Mouse (Mus musculus) brain, adult 2 months (tissue): ENCODE measurements around the gene Rab11fip2.
A peak's percentile ranks its signal among the peaks of the same experiment; 100 is the strongest.

Source experiments
- DNase-seq: peaks from one replicate; pipeline ENCODE4 v3.0.0; 2011; ENCODE audit warnings: low read depth, low spot score

Rab11fip2 gene

DNA sequence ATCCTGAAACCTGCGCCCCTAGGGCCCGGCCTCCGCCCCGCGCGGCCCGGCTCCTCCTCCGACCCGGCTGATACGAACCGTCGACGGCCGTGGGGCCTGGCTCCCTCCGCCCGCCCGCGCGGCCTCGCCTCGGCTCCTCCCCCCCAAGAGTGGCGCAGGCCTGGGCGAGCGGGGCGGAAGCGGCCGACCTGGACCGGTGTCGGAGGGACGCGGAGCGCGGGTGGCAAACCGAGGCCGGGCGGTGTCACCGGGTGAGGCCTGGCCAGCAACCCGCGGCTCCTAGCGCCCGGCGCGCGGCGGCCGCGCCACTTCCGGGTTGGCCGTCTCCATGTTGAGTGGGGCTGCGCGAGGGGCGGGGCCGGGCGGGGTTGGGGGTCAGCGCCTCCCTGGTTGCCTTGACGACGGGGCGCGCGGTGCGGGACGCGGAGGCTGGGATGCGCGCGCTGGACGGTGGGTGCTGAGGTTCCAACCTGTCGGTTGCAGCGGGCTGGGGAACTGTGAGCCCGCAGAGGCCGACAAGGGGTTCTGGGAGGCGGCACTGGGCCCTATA, at the start of gene Rab11fip2:
Gene Rab11fip2, minus strand, starts transcription at position 333 of the 550 bp plus-strand sequence.
- DNase-seq = peak; percentile 94

DNA sequence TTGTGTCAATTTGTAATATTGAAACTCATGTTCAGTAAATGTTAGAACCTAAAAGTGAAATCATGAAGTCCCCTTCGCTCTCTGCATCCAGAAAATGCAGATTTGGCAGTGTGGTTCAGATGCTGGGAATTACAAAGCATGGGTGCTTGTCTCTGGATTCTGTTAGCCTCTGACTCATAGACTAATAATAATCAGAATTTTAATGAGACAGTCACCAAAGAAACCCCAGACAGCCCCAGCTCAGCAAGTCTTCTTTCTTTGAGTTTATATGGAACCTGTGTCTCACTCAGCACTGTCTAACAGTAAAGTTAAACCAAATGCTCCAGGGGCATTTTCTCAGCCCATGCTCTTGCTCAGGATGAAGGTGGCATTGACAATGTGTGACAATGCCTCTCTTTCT, 38.1 kb upstream of the Rab11fip2 start:
- DNase-seq = peak; percentile 6

DNA sequence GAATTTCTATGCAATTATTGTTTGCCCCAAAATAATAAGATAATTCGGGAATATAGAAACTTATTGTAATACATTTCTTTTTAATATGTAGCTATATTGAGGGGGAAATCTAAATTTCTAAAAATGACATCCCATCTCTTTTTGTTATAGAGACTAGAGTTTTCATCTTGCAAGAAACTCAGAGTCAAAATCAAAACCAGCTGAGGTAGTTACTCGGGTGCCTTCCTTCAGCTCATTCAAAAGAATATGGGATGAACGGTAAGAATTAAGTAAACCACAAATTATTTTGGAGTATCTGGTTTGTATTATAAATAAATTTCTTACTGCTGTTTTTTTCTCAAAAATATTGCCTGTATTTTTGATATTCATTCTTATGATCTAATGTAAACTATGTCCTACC, 11.5 kb upstream of the Rab11fip2 start:
- no peak for DNase-seq

DNA sequence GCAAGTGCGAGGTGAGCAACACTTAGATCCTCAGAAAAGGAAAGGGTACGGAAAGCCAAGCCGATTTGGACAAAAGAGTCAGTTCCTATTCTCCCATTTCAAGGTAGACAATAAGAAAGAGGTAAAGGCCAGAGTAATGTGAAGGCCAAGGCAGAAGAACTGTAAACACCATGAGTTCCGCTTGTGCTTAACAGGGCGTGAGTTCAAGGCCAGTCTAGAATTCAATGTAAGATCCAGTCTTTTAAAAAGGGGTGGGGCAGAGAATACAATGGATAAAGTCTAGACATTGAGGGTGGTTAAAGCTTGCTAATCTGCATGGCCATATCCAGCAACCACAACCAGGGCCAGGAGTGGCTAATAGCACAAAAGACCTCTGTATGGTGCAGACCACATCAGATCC, 6.3 kb upstream of the Rab11fip2 start:
- DNase-seq = no peak

DNA sequence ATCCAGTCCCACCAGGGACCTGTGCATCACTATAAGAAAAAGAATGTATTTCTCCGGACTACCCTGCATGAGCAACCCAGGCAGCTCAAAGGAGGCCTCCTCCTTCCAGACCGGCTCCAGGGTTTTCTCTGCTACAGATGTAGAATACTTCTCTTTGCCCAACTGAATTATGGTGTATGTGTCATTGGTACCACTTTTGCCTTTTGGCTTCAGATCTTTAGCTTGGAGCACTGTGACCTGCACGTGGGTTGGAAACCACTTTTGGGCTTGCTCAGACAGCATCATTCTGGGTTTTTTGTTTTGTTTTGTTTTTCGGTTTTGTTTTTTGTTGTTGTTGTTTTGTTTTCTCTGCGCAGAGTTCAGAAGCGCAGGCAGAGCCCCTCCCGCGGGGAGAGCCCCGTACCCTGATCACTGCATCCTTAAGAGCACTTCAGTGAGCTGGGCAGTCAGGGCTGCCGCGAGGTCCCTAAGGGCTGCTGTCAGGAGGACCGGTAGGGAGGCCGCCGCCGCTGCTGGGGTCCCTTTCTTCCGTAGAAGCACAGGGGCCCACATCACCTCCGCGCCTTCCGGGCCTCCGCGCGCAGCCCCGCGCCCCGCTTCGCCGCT, 635 bp downstream of the Rab11fip2 start:
- DNase-seq = no peak

DNA sequence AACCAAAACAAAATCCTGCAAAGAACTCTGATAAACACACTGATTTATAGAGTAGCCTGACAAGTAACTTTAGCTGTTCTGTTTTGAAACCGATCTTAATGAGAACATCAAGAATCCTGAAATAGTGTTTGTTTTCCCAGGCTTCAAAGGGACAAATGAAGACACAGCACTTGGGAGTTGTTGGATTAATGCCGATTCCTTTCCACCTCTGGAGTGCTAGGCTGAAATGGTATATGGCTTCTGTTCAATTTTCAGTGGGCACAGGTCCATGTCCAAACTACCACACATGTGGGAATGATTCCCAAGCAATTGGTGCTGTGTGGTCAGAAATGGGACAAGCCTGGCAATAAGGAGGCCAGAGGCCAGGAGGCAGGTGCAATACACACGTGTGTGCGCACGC, 3.7 kb downstream of the Rab11fip2 start:
- no peak for DNase-seq

DNA sequence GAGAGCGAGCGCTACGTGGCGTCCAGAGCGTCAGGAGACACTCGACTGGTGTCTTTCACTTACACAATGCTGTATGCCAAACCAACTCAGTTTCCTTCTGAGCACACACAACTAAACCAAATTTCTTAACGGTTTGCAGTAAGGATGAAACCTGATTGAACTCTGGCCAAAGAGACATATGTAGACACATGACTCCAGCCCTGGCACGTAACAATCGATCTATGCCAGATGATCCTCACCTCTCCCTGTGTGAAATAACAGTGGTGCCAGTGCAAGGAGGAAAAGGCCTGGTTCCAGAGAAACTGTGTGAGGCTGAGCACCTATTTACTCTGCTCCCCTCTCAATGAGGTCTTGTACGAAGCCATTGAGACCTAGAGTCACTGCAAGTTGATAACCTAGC, 11.4 kb downstream of the Rab11fip2 start:
- DNase-seq = peak; percentile 58

DNA sequence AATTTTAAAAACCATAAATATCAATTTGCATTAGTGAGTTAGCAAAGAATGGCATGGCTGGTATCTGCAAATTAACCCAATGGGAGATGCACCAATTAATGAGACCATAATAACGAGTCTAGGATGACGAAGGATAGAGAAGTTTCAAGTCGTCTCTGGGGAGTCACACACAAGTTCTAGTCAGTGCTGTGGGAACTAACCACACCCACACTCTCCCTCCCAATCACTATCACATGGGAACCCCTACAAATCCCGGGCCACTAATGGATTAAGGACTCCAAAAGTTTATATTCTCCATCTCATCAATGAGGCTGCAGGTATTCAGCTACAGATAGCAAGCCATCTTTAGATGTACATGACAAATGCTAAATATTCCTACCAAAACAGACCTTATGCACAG, 14.8 kb downstream of the Rab11fip2 start:
- DNase-seq = no peak

DNA sequence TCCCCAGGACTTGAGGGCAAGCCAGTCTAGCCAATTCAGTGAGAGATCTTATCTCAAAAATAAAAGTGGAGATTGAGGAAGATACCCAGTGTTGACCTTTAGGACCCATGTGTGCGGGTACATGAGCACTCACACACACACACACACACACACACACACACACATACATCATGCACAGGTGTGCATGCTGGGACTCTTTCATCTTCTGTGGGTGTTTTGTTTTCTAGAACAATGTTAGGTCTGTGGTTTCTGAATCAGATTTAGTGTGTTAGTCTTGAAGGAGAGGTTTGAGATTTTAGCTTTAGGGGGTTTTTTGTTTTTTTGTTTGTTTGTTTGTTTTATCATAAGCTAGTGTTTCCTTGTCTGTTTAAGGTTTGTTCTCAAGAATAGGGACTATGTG, 17.3 kb downstream of the Rab11fip2 start:
- no peak for DNase-seq

DNA sequence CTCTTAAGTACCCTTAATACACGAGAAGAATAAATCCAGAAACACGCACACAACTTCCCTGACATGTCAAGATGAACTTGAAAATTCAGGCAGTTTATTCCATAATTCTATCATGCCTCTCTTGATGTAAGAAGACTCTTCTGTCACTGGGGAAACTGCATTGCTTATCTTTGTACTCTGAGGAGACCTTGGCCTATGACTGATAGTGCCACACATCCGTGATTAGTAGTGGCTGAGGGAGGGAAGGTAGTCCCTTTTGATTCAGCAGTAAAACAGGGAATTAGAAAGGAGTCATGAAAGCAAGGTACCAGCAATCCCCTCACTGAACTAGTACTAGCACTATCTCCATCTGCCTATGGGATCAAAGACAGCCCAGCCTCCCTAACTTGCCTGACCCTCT, 22.6 kb downstream of the Rab11fip2 start:
- no peak for DNase-seq

DNA sequence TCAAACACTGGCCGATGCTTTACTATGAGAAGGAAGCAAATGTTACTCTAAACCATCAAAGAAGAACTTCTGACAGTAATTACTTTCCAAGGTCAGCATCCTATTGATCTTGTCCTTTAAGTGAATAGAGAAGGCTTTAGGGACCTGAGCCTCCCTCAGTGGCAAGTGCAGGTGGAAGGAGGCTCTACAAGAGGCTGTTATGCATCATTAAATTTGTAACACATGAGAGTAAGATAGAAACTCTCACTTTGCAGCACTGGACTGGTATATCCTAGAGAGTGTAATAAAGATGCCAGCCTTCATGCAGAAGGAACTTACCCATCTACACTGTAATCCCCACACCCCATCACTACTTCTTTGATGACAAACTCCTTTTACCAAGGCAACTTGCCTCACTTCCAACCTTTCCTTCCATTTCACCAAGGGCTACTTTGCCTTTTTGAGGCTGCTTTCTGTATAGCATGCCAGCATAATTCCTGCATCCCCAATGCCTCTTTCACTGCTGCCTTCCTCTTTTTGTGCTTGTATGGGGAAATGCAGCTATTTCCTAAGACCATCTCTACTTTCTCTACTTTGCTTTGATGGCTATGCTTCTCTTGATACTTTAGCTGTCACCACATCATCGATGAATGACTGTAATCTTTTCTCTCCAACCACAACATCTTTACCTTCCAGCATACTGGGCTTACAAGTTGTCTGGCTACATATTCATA, 25.4 kb downstream of the Rab11fip2 start:
- no peak for DNase-seq

DNA sequence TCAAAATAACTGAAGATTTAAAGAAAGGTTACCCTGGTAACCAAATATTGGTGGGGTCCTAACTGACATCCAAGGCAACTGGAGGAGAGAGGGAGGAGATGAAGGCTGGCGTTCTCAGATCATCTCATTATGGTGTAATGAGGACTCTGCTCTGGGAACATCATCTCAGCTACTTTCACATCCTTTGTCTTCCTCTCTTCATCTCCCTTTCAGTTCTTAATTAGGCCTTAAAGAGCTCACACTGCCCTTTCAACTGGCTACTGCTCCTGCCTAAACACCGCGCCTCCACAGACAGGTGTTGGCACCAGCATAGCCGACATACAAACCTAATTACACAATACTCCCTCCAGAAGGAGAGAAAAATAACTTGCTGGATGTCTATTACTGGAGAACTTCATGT, 31.9 kb downstream of the Rab11fip2 start:
- no peak for DNase-seq

DNA sequence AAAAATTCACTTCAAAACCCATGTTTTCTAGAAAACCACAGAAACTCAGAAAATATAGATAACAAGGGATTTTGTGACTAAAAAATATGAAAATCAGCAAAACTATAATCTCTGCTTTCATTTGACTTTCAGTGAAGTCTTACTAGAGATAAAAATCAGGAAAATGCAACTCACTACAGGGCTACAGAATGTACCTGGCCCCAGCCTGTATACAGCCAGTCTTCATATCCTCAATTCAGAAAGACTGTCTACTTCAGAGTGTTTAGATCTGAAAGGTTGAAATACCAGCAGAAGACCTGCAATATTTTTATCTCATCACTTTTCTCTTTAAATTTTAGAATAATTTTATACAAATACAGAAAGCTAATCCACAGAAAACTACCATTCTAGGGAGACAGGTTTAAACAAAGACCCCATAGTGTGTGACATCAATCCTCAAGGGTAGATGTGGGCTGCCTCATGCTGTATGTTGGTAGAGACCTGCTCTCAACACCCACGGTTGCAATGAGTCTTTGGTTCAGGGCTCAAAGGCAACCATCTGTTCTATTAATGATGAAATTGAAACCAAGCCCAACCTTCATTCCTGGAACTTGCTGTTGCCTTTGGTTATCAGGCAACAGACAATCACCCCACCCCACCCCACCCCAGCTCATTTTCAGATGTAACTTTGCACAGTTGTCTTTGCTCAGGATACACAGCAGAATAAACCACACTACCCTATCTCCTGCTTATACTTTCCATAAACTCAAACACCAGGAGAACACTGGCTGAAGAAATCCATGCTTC, 38.0 kb downstream of the Rab11fip2 start:
- peak; percentile 45 for DNase-seq

DNA sequence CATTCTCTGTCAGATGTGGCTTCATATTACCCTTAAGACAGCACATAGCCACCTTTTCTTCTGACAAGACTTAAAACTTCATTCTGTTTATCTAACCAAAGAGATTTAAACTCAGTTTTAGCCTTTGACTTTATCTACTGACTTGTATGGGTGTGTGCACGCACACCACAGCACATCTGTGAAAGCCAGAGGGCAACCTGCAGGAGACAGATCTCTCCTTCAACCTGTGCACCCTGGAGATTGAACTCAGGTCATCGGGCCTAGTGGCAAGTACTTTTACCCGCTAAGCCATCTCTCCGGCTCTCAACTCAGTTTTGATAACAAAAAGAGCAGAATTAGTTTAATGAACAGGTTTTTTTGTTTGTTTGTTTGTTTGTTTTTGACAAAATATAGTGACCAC, 43.5 kb downstream of the Rab11fip2 start:
- DNase-seq = no peak

DNA sequence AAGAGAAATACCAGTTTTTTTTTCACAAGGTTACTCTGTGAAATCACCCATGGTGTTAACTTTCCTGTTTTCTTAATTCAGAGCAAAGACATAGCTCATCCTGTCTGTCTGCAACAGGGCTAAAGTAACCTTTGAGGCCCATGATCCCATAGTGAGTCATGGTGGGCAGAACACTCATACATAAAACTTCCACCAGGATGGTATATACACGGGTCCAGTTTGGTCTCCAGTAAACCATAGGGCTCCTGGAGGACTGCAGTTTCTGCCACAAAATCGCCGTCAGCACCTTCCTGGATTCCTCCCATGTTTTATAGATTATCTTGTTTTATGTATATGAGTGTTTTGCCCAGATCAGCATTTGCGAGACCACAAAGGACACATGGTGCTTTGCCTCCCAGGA, 45.2 kb downstream of the Rab11fip2 start:
- DNase-seq = no peak

DNA sequence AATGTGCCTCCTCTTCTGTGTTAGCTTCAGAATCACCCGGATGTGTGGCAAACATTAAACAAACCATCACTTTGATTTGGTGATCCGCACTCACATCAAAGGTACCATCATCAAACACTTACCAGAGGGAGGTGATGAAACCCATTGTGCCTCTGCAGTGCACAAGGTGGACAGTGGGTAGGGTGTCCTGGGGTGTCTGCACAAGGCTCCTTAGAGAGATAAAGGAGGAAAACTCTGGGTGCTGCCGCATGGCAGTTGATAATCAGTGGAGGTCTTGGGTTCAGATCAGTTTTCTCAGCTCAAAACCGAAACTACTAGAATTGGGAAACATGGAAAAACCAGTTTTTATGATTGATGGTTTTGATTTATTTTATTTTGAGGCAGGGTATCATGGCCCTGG, 54.1 kb downstream of the Rab11fip2 start:
- no peak for DNase-seq

DNA sequence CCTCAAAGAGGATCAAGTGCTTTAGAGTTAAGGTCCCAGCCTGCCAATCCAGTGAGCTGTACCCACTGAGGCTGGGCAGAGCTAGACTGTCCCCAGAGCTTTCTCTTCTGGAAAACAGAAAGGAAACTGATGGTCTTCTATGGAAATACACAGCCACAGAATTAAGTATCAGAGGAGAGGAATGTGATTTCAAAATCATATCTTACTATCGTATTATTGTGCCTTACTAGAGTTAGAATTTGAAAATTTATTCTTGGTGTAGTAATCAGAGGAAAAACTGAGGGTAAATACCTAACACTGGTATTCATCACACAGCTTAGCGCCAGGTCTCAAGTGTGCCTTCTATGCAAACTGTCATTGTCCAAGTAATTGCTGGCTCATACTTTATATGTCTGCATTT, 54.6 kb downstream of the Rab11fip2 start:
- DNase-seq = no peak

DNA sequence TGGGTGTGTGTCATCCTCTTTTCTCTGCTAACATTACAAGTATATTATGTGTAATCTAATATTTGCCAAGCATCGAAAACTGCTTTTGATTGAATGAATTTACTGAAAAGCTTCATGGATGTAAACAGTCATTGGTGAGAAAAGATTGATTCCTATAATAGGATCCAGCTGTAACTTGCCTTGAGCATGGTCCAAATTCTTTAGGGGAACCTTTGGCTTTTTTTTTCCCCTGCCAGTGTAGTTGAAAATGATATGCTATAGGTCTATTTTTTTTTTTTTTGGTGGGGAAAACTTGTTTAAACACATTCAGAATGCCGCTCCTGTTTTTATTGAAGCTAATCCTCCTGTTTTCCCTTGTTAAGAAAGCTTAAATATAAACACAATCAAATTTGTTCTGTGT, 55.6 kb downstream of the Rab11fip2 start:
- DNase-seq = no peak

DNA sequence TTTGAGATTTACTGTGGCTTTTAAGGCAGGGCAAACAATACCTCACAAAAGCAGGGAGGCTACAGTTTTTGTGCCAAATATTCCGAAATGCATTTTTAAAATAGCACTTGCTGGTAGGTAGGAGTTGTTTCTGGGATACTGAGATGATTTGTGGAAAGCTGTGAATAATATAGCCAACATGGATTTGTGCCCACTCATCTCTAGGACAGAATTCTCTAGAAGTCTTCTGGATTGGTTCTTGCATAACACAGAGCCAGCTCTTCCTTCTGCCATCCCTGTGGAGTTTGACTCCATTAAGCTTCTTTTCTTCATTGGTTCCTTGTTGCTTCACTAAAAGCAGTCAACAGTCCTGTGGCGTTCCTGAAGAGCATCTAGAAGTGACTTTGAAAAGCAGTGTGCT, 58.2 kb downstream of the Rab11fip2 start:
- peak; percentile 67 for DNase-seq

DNA sequence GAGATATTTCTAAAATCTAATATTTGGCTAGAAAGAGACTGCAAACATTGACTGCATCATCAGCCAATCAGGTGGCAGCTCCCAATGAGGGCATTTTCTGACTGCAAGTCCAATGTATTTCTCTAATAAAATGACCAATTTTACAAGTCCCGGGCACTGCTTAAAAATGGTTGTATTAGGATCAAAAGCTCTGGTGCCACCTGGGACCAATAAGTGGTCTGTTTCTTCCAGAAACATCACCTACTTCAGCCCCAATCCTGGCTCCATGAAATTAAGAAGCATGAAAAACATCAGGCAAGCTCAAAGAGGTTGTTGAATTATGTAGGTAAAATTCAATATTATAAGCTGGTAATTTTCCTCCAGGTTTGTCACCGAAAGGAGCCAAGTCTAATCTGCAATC, 66.2 kb downstream of the Rab11fip2 start:
- no peak for DNase-seq

DNA sequence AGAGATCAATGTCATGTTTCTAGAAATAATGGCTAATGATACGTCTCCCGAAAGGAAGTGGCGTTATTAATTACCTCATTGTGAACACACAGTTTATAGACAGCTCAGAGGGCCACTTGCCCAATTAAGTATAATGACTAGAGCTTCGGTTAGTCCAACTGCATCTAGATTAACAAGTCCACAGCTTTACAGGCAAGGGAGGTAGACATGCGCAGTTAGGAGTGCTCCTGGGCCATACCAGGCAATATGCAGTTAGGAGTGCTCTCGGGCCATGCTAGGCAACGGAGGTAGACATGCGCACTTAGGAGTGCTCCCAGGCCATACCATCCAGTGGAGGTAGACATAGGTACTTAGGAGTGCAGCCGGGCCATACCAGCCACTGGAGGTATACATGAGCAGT, 76.8 kb downstream of the Rab11fip2 start:
- no peak for DNase-seq

DNA sequence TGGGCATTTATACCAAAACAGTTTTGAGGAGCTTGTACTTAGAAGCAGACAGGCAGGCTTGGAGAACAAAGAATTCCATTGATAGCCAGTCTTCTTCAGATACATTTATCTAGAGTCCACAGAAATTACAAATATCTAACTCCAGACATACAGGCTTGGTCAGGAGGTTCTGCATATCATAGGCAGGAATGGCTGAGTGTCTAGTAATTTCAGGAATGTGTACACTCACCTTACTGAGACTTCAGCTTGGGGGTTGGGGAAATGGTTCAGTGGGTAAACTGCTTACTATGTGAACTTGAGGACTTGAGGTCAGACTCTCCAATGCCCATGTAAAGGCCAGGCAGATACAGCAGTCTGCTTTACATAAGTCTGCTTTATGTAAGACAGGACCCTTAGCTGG, 81.0 kb downstream of the Rab11fip2 start:
- no peak for DNase-seq

DNA sequence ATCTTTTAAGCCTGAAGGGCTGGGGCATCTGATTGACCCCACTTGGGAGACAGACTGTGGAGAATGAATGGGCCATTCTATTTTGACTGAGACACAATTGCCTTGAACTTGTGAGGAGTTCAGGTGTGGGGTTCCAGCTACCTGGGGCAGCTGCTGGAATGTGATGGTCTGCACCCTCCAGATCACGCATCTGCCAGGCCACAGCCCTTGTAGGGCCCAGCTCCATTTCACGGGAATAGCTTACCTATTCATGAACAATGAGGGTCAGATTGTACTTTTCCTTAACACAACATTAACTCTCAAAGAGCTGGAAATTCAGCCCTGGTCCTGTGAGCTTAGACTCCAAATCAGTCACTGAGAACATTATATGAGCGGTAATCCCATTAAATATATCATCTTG, 82.7 kb downstream of the Rab11fip2 start:
- DNase-seq = no peak
